Mouse (Mus musculus) cerebellum, adult 18-20 months (tissue): ENCODE data around the gene Clspn.
"Not testable (repeated sequence)": the region's sequence is repeated elsewhere in the genome, so short reads cannot be mapped to it uniquely, and the experiment has no call there.

Source experiments
- DNase-seq, 2 experiments: peaks; one replicate each; pipeline ENCODE4 v3.0.0; 2021

Clspn gene

GRCm38 (mm10) chr4:126556809-126557711 is at the start of gene Clspn:
Clspn (plus strand) TSS chr4:126556935.
- DNase-seq: peak; percentile 76 to 86

DNA sequence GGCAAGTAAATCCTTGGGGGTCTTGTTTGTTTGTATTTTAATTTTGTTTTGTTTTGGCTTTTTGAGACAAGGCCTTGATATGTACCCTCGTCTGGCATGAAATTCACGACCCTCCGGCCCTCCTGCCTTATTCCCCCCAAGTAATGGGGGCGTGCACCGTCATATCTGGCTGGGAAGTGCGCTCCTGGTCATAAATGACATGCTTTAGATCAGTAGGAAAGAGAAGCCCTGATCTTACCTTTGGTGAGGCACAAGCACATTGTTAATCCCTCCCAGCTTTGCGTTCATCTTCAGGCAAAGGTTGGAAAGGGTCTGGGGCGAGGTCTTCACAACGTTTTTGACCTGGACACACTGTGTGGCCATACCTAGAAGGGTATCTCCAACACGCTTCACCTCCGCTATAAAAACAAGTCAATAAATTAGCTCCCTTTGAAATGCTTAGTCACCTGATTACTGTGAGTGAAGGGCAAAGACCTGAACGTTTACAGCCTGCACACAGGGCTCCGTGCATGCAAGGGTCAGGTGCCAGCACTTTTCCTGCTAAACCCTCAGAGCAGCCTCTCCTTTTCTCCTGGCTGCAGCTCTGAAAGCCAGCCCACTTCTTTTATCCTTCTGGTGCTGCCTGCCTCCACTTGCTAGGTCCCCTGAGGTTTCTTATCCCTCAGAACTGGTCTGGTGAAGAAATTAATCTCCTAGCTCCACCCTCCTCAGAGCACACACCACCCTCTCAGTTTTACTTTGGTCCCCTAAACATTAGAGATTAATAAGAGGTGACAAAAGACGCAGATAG is 48.4 kb upstream of the Clspn start:
- DNase-seq: no peak

DNA sequence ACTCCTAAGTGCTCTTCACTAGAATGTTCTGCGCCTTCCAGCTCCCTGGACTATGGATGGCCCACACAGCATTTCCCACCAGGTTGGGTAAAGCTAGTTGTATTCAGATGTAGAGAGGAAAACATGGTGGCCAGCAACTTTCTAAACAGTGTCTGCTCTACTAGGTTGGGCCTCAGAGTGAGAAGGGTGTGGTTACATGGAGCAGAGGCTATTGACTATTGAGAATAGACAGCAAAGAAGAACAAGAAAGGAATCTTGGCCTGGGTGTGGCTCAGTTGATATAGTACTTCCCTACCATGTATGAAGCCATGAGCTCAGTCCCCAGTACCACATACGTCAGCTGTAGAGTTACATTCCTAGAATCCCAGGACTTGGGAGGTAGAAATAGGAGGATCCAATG is 47.7 kb upstream of the Clspn start:
- no peak for DNase-seq

- no peak for DNase-seq
Observed at GRCm38 (mm10) chr4:126511013-126511412, 45.7 kb upstream of the Clspn start.

DNA sequence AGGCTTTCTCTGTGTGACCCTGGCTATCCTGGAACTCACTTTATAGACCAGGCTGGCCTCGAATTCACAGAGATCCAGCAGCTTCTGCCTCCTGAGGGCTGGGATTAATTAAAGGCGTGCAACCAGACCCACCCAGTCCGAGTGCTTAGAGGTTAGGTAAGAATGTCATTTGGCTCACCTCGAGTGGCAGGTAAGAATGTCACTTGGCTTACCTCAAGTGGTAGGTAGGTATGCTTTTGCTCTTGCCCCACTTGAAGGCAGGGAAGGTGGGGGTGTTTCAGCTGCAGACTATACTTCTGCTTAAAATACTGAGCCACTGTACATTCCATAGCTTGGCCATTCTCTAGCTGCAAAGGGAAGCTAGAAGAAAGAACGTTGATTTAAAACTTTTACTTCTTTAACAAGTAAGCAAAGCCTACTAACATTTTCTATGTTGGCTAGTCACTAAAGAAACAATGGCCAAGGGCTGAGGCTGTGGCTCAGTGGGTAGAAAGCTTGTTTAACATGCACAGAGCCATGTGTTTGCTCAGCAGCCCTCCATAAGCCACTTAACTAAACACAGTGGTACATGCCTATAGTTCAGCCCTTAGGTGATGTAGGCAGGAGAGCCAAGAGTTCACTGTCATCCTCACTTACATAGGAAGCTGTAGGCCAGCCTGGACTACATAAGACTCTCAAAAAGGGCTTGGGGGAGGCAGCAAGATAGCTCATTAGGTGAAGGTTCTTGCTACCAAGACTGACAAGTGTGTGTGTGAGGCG is 44.2 kb upstream of the Clspn start:
- DNase-seq: no peak

DNA sequence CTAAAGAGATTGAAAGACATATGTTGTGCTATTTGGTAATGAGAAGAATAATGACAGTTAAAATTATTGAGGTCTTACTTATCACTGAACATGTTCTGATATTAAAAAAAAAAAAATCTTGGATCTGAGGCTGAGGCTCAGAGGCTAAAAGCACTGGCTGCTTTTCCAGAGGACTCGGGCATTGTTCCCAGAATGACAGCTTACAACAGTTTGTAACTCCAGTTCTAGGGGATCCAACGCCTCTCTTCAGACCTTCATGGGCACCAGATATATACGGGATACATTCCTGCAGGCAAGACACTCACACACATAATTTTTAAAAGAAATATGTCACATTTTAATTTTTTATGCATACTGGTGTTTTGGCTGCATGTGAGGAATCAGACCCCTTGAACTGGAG is 30.6 kb upstream of the Clspn start:
- no peak for DNase-seq

DNA sequence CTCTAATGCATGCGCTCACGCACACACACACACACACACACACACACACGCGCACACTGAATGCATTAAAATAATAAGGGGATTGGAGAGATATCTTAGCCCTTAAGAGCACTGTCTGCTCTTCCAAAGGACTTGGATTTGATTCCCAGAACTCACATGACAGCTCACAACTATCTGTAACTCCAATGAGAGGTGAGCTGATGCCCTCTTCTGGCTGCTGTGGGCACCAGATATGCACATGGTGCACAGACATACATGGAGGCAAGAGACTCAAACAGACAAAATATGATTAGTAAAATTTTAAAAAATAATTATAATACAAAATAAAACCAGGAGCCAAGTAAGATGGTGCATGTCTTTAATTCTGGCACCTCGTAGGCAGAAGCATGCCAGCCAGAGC is 29.9 kb upstream of the Clspn start:
- DNase-seq: no peak

DNA sequence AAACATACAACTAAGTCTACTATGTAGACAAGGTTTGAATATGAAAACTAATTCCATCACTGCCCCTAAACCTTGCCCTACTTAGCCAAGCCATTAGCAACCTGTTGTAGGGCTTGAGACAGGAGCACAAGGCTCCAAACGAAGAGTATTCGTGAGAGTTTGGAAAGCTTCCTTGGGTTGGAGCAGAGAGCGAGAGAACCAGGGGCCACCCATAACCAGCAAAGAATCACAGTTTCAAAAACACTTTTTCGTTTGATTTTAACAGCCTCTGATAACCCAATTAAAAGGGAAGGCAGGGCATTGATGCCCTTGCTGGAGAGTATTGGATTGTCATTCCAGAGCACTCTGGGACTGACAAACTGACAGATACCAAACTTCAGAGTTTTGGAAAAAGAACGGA is 24.4 kb upstream of the Clspn start:
- peak in 1 of 2 experiments; percentile 6 for DNase-seq

GRCm38 (mm10) chr4:126532827-126533728 is 23.7 kb upstream of the Clspn start, which contains the start of gene Ago4:
Ago4 (minus strand) TSS chr4:126533472.
- peak; percentile 63 to 76 for DNase-seq

DNA sequence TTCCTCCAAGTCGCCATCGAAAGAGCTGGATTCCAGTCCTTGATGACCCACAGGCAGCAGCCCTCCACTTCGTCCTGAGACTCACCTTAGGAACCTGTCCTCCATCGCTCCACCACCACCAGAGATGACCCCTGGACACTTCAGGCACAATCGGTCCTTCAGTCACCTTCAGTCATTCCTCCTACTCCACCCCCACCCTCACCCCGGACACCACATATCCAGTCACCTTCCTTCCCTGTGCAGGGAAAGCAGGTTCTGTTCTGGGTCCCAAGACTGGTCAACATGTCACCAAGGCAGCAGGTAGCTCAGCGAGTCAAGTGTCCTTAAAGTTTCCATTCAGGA is 23.0 kb upstream of the Clspn start:
- DNase-seq: no peak

DNA sequence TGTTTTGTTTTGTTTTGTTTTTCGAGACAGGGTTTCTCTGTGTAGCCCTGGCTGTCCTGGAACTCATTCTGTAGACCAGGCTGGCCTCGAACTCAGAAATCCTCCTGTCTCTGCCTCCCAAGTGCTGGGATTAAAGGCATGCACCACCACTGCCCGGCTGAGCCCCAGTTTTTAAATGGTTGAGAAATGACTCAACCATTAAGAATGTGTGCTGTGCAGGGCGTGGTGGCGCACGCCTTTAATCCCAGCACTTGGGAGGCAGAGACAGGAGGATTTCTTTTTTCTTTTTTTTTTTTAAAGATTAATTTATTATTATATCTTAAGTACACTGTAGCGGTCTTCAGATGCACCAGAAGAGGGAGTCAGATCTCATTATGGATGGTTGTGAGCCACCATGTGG is 21.1 kb upstream of the Clspn start:
- not testable (repeated sequence) for DNase-seq

GRCm38 (mm10) chr4:126536865-126537264 is 19.9 kb upstream of the Clspn start:
- DNase-seq: no peak

DNA sequence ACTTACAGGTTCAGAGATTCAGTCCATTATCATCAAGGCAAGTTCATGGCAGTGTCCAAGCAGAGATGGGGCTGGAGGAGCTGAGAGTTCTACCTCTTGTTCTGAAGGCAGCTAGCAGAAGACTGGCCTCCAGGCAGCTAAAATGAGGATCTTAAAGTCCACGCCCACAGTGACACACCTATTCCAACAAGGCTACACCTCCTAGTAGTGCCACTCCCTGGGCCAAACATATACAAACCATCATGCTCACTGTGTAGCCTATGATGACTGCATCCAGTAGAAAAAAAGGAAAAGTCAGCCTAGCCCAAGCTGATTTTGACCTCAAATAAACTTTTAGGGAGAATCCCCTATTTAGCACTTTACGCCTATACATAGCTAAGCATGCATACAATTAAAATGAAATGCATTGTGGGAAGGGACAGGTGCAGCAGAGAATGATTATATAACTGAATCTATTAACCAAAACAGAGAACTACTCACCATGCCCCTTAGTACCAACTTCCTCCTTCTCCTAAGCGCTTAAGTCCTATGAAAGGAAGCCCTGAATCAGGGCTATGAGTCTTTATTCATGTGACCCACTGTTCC is 16.2 kb upstream of the Clspn start:
- DNase-seq: no peak

DNA sequence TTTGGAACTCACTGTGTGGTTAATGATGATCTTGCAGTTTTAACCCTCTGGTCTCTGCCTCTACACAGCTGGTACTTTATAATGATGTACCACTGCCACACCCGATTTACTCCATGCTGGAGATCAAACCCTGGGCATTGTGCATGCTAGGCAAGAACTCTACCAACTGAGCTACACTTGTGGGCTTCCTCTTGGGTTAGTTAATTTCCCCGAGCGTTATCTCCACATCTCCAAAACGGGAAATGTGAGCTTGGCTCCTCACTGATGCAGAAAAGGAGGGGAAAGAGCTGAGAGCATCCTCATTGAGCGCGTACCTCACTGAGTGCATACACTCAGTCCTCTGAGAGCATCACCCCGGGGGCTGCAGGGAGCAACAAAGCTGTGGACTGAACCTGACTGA is 13.9 kb upstream of the Clspn start:
- DNase-seq: no peak

- DNase-seq: no peak
Observed at GRCm38 (mm10) chr4:126545016-126545415, 11.7 kb upstream of the Clspn start.

DNA sequence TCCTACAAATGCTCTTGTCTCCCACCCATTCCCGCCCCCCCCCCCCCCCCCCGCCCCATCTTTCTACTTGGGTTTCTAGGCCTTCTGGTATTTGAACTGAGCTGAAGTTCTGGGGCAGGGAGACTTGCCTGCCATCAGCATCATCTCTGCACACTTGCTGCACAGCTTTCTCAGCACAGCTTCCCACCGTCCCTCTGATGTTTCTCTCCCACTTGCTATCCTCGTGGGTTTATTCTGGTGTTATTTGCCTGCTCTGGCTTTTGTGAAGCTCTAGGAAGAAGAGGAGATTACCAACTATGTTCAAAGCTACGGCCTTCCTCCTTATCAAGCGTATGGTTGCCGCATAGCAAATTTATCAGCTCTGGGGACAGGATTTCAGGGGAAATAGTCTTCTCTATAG is 11.0 kb upstream of the Clspn start:
- no peak for DNase-seq

- DNase-seq: no peak
Observed at GRCm38 (mm10) chr4:126546183-126546582, 10.6 kb upstream of the Clspn start.

DNA sequence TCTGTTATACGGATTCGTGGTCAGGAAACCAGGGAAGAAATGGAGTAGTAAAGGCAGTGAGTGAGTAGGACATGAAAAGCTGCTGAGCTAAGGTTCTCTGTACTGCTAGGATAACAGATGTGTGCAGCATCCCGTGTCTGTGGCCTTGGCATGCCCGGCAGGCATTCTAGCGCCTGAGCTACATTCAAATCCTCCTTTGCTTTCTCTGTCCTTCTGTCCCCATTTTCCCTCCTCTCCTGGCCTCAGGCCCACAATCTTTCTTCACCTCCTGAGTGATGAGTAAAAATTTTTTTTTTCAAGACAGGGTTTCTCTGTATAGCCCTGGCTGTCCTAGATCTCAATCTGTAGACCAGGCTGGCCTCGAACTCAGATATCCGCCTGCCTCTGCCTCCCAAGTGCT is 4.6 kb upstream of the Clspn start:
- DNase-seq: no peak

DNA sequence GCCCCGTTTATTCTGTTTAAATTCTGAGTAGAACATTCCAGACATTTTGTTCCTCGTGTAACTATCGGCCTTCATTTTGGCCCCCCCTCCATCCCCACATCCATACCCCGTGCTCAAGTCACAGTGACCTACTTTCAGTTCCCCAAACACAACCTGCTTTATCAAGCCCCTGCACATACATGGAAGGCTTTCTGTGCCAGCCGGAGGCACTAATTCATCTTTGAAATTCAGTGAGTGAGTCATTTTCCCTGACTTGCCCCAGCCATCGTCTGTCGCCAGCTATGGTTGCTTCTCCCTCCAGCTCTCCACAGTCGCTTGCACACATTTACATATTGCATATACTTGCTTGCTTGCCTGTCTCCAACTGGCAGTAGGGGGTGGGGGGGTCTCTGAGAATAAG is 3.6 kb upstream of the Clspn start:
- DNase-seq: no peak

DNA sequence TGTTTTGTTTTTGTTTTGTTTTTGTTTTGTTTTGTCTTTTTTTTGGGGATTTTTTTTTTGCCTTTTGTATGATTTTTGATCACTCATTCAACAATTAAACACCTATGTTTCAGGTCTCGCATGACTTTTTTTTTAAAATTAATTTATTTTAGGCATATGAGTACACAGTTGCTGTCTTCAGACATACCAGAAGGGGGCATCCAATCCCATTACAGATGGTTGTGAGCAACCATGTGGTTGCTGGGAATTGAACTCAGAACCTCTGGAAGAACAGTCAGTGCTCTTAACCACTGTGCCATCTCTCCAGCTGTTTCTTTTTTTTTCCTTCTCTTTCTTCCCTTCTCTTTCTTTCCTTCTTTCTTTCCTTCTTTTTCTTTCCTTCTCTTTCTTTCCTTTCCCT is 3.0 kb upstream of the Clspn start:
- no peak for DNase-seq

- DNase-seq: peak in 1 of 2 experiments; percentile 22
Observed at GRCm38 (mm10) chr4:126554462-126554861, 2.3 kb upstream of the Clspn start.

DNA sequence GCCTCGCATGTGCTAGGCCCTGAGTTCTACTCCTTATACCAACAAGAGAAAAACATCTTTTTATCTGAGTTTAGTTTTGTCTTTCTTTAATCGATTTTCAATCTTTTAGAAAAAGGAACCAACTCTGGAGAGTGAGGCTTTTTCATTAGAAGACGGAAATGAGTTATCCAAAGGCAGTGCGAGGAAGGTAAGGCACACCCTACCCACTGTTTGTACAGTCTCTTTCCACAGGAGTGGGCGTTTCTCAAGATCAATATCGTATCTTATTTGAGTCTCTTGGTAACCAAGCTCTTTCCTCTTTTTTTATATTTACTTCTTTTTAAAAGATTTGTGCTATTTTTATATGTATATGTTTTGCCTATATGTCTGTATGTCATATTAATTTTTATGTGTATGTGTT is 7.1 kb downstream of the Clspn start:
- DNase-seq: no peak
